ENCODE assay signal across 13 mouse cellular contexts in the genomic region with DNA sequence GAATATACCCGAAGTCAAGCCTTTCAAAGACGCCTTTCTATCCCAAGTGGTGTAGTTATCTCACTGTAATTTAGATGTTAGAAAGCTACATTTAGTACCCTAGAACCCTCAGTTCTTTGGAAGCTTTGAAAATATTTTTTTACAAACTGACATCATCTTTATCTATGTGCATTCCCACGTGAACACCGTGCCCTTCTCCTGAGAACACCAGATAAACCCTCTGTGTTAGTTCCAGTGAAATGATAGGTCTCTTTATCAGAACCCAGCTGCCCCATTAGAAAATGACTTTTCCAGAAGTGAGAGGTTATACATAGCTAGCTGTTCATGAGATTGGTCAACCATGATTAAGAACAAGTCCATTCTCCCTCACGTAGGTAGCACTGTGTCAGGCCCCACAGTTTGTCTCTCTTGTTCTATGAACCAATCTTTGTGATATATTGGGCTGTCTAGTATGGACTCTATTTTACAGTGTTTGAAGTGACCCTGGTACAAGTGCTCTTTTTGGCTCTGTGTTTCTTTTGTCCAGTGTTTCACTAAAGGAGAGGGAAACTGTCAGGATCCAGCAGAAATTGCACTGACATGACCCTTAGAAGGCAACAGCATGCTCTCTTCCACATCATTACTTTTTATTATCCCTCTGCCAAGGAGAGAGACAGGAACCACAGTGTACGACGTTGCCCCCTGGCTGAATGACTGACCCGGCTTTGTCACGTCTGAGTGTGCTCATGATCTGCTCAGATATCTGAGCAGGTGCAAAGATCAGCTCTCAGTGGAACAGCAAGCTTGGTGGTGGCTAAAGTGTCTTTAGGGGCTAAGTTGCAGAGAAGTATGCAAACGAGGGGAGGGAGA.
A peak's percentile ranks its signal among the peaks of the same experiment; 100 is the strongest.
DNase-seq lines count a peak whose midpoint lies in the region; ATAC-seq lines count a peak whose summit lies in the region.
"Had no signal": no experiment of that assay in that cellular context is flagged by ENCODE, and none has a peak within 500 bp of the region (broad histone marks: within the 10 kb centered on the region; RNA-seq: fewer than 3 reads in every experiment).

No protein-coding gene starts in this region.

- peak; percentile 94 for ATAC-seq in megakaryocyte-erythroid progenitor cell, adult 5-6 weeks (replicated peaks; ENCODE audit: low FRiP score, low TSS enrichment, poor library complexity, severe bottlenecking)
- ATAC-seq: forebrain, embryonic 15.5 days; inflammation-experienced regulatory T-cells, adult 6 months had no signal

- DNase-seq in cerebellum, adult 11-12 months = peak; percentile 19
- DNase-seq in cerebellum, adult 8-10 months = no peak
- peak; percentile 69 for DNase-seq in left cerebral cortex, postnatal 4 days
- DNase-seq in left cerebral cortex, adult 8-10 months (ENCODE audit: low spot score in 2 of 2) = no peak
- no peak for DNase-seq in testis, postnatal 14 days (ENCODE audit: low spot score)
- no peak for DNase-seq in heart, adult 11 months
- DNase-seq: gastrocnemius, postnatal 14 days; layer of hippocampus, adult 9-11 months had no signal

- peaks cover 40% of the 10 kb centered on the region for H3K4me1 ChIP-seq in erythroblast, embryonic 14.5 days (ENCODE audit: control insufficient read depth)

- no peaks in the 10 kb centered on the region for H3K36me3 ChIP-seq in erythroblast, embryonic 14.5 days (ENCODE audit: control insufficient read depth)
- H3K36me3 ChIP-seq: embryonic facial prominence, embryonic 13.5 days; forebrain, embryonic 15.5 days had no signal

- no peaks in the 10 kb centered on the region for H3K9me3 ChIP-seq in erythroblast, embryonic 14.5 days (ENCODE audit: control insufficient read depth, low read length)
- H3K9me3 ChIP-seq: embryonic facial prominence, embryonic 13.5 days; forebrain, embryonic 15.5 days had no signal

- intact Hi-C loops in left cerebral cortex, postnatal 4 days (cut with DNase I) = loop anchor here (10.0 kb wide), 1 partner anchor 288 kb away; no protein-coding TSS in a partner anchor

- peaks cover 3% of the 10 kb centered on the region; the same call in 1 of the 2 replicates for H3K27me3 ChIP-seq in erythroblast, embryonic 14.5 days (ENCODE audit: control insufficient read depth)
- H3K27me3 ChIP-seq: forebrain, embryonic 15.5 days had no signal

- peak overlapping the region; percentile 3 for H3K4me3 ChIP-seq in erythroblast, embryonic 14.5 days (replicated peaks)
- H3K4me3 ChIP-seq: embryonic facial prominence, embryonic 13.5 days; forebrain, embryonic 15.5 days had no signal

Comparison
In these comparisons a context has a peak if more than half of its experiments do, and no peak if none do; other contexts are left out.
1. DNase-seq: peak in cerebellum, adult 11-12 months (single experiment) and left cerebral cortex, postnatal 4 days (single experiment); none in cerebellum, adult 8-10 months (single experiment), left cerebral cortex, adult 8-10 months (0 of 2), testis, postnatal 14 days (single experiment) and heart, adult 11 months (single experiment).